Mouse (Mus musculus) neural tube, embryonic 15.5 days (tissue): ENCODE measurements at regions not wholly inside any gene's neighbourhood (a gene's known extent, or its start where the extent isn't known, plus 50 kb on each side); places are given as distances from the start of the nearest gene placed in this dataset.

ENCODE experiments used
- ATAC-seq: fragments of 200-750 bp; cut with Nextera tagmentation; 2 replicates; pipeline ENCODE4 v1.8.0; 2017; ENCODE audit warnings: mild to moderate bottlenecking, moderate TSS enrichment, moderate library complexity; ENCODE audit not compliant: low FRiP score
- H3K27ac ChIP-seq: fragments of 300-500 bp; sonication (generic); replicated peaks from 2 replicates; pipeline ENCODE4 v1.5.1; 2015; ENCODE audit warnings: mild to moderate bottlenecking, inconsistent platforms
- H3K27me3 ChIP-seq: fragments of 300-500 bp; sonication (generic); replicated peaks from 2 replicates; pipeline ENCODE4 v1.6.1; 2015; ENCODE audit warnings: inconsistent platforms
- H3K36me3 ChIP-seq: fragments of 300-500 bp; sonication (generic); 2 replicates; pipeline ENCODE4 v1.6.1; 2015; ENCODE audit warnings: inconsistent platforms
- H3K4me1 ChIP-seq: fragments of 300-500 bp; sonication (generic); 2 replicates; pipeline ENCODE4 v1.6.1; 2015; ENCODE audit warnings: inconsistent platforms
- H3K4me2 ChIP-seq: fragments of 300-500 bp; sonication (generic); 2 replicates; pipeline ENCODE4 v1.6.1; 2015; ENCODE audit warnings: inconsistent platforms, mild to moderate bottlenecking, moderate library complexity
- H3K4me3 ChIP-seq: fragments of 300-500 bp; sonication (generic); replicated peaks from 2 replicates; pipeline ENCODE4 v1.5.1; 2015; ENCODE audit warnings: mild to moderate bottlenecking, inconsistent platforms
- H3K9ac ChIP-seq: fragments of 300-500 bp; sonication (generic); replicated peaks from 2 replicates; pipeline ENCODE4 v1.6.1; 2015; ENCODE audit warnings: mild to moderate bottlenecking, inconsistent platforms
- H3K9me3 ChIP-seq: fragments of 300-500 bp; sonication (generic); replicated peaks from 2 replicates; pipeline ENCODE4 v1.6.1; 2016; ENCODE audit warnings: inconsistent platforms
- WGBS: fragments of 180-500 bp; shearing (Covaris S2); methylation state at CpG from one replicate; pipeline ENCODE4 v1.1.7; 2015; ENCODE audit warnings: mixed read lengths; 5-methylcytosine and 5-hydroxymethylcytosine counted together

DNA sequence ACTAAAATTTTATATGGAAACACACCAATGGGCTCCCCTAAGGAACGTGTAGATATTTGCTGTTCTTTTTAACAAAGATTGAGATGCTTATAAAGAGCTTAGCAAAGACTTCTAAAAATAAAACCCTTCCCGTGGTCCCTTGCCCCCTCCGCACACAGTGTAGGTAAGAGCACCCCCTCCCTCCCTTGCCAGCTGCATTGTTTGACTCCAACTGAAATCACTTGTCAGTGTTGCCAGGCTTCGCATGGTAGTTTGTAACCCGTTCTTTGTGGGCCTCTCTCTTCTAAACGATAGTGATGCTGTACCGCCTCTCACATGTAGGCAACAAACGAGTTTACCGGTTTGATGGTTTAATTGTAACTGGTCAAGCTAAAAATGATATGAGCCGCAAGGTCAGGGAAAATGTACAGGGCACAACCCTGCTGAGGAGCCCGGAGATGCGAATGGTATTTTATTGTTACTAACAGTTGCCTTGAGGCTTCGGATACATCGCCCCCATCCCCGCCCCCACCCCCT is 246.0 kb downstream of the Ttll7 start:
- no peaks in the 10 kb centered on the region for H3K9me3 ChIP-seq
- H3K4me1 ChIP-seq, result peaks cover 53% of the 10 kb centered on the region
- peak overlapping the region; percentile 67 for H3K27ac ChIP-seq
- 9% methylated on average over 15 of the region's 15 CpGs for WGBS
- no peak overlapping the region; the same call in 1 of the 2 replicates for H3K4me3 ChIP-seq
- H3K27me3 ChIP-seq, result no peaks in the 10 kb centered on the region
- ATAC-seq, result peak; percentile 65
- H3K36me3 ChIP-seq, result no peaks in the 10 kb centered on the region
- H3K4me2 ChIP-seq, result peak overlapping the region; percentile 51
- H3K9ac ChIP-seq, result peak overlapping the region; percentile 3; the same call in 1 of the 2 replicates

DNA sequence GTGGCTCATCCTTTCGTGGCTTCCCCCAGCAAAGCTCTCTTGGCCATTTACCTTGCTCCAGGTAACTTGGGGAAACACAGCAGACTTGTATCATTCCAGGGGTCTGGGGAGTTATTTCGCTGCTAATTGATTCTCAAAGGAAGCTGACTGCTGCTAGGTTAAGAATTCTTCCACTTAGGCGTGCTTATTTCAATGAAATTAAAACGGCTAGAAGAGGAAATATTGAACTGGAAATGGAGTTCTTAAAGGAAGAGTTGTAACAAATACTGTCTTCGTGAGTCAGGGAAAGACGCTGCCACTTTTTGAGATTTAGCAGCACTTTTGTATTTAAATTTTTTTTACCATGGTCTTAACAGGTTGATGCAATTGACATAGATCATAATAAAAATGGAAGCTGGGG is 246.4 kb downstream of the Ttll7 start:
- Histone ChIP-seq H3K9me3 (no peaks in the 10 kb centered on the region), H3K9ac (peak overlapping the region; percentile 3; the same call in 1 of the 2 replicates), H3K4me1 (peaks cover 58% of the 10 kb centered on the region), H3K36me3 (no peaks in the 10 kb centered on the region), H3K27ac (peak overlapping the region; percentile 67), H3K4me2 (peak overlapping the region; percentile 51), H3K4me3 (no peak overlapping the region; the same call in 1 of the 2 replicates), H3K27me3 (no peaks in the 10 kb centered on the region)
- ATAC-seq, result no peak
- 14% methylated on average over 6 of the region's 6 CpGs for WGBS

DNA sequence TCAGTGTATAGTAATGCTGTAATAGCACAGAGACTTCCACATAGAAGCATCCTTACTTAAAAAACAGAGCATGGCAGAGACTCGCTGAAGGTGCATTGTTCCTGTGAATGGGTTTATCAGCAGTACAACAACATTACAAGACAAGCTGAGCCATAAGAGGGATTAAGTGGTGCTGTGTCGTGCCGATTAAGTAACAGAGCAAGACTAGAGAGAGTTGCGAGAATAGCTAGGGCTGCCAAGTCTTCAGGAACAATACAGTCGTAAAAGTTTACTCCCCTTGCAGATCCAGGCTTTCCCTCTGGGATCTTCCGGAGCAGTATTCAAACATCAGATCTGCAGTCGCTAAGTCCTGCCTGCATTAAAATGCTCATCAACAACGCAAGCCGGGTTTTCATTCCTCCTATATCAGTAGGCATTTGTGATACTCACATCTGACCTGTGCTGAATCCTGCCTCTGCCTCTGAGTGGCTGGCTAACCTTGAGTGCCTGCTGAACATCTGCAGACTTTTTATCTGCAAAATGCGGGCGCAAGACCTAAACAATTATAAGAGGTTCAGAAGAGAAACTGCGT is 247.1 kb downstream of the Ttll7 start:
- Histone ChIP-seq H3K9ac (no peak overlapping the region), H3K36me3 (no peaks in the 10 kb centered on the region), H3K4me1 (peaks cover 59% of the 10 kb centered on the region), H3K9me3 (no peaks in the 10 kb centered on the region), H3K4me3 (no peak overlapping the region; the same call in 1 of the 2 replicates), H3K4me2 (peak overlapping the region; percentile 38), H3K27ac (peak overlapping the region; percentile 67), H3K27me3 (no peaks in the 10 kb centered on the region)
- ATAC-seq, result no peak
- 21% methylated on average over 12 of the region's 12 CpGs for WGBS

DNA sequence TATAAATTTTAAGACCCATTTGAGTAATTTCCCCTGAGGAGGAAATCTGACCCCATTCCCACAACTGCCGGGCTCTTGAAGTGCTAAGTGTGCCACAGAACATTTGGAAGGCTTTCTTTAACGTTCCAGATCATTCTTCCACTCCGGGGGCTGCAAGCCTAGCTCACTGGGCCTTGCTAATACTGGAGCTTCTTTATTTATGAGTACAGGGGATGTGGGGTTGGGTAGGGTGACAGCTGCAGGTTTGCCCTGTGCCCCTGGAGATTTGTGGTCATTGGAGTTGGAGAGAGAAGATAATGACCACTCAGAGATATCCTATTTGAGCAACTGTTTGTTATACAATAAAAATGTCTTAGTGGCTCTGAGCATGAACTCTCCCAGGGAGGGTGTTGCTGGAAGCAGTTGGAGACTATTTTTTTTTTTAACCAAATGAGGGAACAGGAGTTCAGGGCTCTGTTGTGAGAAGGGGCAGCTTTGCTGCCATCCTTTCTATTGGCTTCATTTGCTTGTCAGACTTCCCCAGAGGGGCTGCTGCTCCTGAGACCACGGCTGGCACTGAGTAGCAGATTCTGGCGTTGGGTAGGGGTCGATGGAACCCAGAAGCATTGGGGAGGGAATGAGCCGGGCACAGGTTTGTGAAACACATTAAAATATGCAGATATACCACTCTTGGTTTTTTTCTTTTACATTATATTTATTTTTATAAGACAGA is 249.0 kb downstream of the Ttll7 start:
- peaks cover 59% of the 10 kb centered on the region for H3K4me1 ChIP-seq
- H3K36me3 ChIP-seq, result no peaks in the 10 kb centered on the region
- 10% methylated on average over 7 of the region's 7 CpGs for WGBS
- peak overlapping the region; percentile 51 for H3K27ac ChIP-seq
- H3K9me3 ChIP-seq, result no peaks in the 10 kb centered on the region
- no peak overlapping the region for H3K9ac ChIP-seq
- ATAC-seq, result no peak
- no peak overlapping the region for H3K4me2 ChIP-seq
- no peak overlapping the region for H3K4me3 ChIP-seq
- no peaks in the 10 kb centered on the region for H3K27me3 ChIP-seq

DNA sequence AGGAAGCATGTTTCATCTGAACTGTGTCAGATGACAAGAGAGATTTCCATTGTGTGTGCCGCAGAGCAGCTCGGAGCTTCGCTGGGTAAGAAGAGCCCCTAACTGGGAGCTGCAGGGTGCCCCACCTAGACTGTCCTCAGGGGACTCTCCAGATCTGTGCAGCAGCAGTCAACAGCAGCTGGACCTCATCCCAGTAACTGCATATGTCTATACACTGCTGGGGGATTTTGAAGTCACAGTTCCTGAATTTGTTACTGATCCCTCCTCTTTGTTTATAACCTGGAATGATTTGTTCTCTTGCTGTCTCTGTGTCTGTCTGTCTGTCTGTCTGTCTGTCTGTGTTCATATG is 249.6 kb downstream of the Ttll7 start:
- Histone ChIP-seq H3K27me3 (no peaks in the 10 kb centered on the region), H3K4me2 (no peak overlapping the region), H3K36me3 (no peaks in the 10 kb centered on the region), H3K9me3 (no peaks in the 10 kb centered on the region), H3K27ac (peak overlapping the region; percentile 51), H3K4me1 (peaks cover 59% of the 10 kb centered on the region), H3K9ac (no peak overlapping the region), H3K4me3 (no peak overlapping the region)
- ATAC-seq, result no peak
- 10% methylated on average over 3 of the region's 3 CpGs for WGBS

DNA sequence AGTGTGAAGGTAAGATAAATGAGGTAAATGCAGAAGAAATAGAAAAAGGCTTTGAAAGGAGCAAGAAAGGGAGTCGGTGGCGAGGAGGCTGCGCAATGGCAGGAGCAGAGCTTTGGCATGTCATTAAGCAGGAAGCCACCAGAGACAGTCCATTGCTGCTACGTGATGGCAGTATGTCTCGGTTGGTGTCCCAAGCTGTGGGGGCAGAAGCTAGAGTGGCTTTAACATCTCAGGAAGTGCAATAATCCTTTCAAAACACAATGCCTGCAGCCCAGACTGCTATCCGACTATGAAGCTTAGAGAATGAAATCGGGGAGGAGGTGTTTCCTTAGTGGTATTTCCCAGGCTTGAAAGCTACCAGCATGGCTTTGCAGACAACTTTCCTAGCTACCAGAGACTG is 251.3 kb downstream of the Ttll7 start:
- H3K27ac ChIP-seq, result peak overlapping the region; percentile 77
- H3K4me2 ChIP-seq, result peak overlapping the region; percentile 33
- H3K4me3 ChIP-seq, result no peak overlapping the region
- no peaks in the 10 kb centered on the region for H3K36me3 ChIP-seq
- H3K9me3 ChIP-seq, result no peaks in the 10 kb centered on the region
- peak; percentile 25 for ATAC-seq
- no peak overlapping the region for H3K9ac ChIP-seq
- H3K27me3 ChIP-seq, result no peaks in the 10 kb centered on the region
- H3K4me1 ChIP-seq, result peaks cover 49% of the 10 kb centered on the region
- WGBS, result 16% methylated on average over 7 of the region's 7 CpGs

DNA sequence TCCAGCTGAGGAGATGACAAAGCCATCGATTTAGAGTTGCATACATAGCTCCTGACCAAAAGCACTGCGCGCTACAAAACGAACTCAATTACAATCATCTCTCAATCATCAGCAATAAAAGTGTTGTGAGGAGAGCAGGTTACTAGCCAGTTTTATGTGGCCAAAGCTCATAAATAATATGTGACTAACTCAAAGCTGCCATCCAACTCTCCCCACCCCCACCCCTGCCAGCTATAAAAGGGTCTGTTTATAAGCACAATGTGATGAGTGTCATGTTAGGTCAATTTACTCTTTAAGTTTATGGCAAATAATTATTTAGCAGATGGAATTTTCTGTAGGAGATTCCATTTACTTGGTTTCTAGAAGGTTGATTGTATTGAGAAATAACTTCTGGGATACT is 265.4 kb downstream of the Ttll7 start:
- Histone ChIP-seq H3K9me3 (no peaks in the 10 kb centered on the region), H3K4me1 (no peaks in the 10 kb centered on the region), H3K9ac (no peak overlapping the region), H3K27me3 (no peaks in the 10 kb centered on the region), H3K4me2 (no peak overlapping the region), H3K27ac (no peak overlapping the region), H3K36me3 (no peaks in the 10 kb centered on the region), H3K4me3 (no peak overlapping the region)
- no peak for ATAC-seq
- 64% methylated on average over 4 of the region's 4 CpGs for WGBS

DNA sequence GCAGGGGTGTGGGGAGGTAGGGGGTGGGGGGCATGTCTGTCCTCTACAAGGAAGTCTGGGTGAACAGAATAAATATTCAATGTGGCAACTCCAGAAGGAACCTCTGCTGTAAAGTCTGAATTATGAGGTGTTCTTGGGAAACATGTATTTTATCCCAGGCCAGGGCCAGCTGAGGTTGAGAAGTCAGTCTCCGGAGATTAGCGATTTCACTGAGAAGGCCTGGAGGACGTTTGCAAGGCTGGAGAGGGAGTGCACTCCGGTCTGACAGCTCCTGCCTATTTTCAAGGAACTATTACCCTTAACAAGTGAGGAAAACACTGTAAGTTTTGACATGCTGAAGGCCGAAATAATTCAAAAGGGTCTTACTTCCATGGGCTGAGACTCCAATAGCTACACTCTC is 265.9 kb downstream of the Ttll7 start:
- no peaks in the 10 kb centered on the region for H3K36me3 ChIP-seq
- no peak overlapping the region for H3K9ac ChIP-seq
- no peak for ATAC-seq
- no peak overlapping the region for H3K4me2 ChIP-seq
- no peaks in the 10 kb centered on the region for H3K4me1 ChIP-seq
- no peaks in the 10 kb centered on the region for H3K9me3 ChIP-seq
- no peaks in the 10 kb centered on the region for H3K27me3 ChIP-seq
- H3K4me3 ChIP-seq, result no peak overlapping the region
- WGBS, result 77% methylated on average over 5 of the region's 5 CpGs
- no peak overlapping the region for H3K27ac ChIP-seq

DNA sequence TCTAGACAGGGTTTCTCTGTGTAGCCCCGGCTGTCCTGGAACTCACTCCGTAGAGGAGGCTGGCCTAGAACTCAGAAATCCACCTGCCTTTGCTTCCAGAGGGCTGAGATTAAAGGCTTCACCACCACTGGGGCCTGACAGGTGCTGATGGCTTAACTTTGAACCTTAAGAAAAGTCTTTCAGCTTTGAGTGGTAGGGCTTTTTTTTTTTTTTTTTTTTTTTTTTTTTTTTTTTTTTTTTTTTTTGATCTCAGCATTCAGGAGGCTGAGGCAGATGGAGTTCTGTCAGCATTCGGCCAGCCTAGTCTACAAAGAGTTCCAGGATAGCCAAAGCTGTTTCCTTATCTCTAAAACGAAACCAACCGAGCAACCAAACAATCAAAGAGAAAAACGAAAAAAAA is 266.5 kb downstream of the Ttll7 start:
- WGBS, result 95% methylated on average over 6 of the region's 6 CpGs
- no peak for ATAC-seq
- no peak overlapping the region for H3K4me2 ChIP-seq
- no peaks in the 10 kb centered on the region for H3K27me3 ChIP-seq
- no peaks in the 10 kb centered on the region for H3K9me3 ChIP-seq
- no peak overlapping the region for H3K9ac ChIP-seq
- no peak overlapping the region for H3K4me3 ChIP-seq
- H3K36me3 ChIP-seq, result no peaks in the 10 kb centered on the region
- no peaks in the 10 kb centered on the region for H3K4me1 ChIP-seq
- no peak overlapping the region for H3K27ac ChIP-seq

DNA sequence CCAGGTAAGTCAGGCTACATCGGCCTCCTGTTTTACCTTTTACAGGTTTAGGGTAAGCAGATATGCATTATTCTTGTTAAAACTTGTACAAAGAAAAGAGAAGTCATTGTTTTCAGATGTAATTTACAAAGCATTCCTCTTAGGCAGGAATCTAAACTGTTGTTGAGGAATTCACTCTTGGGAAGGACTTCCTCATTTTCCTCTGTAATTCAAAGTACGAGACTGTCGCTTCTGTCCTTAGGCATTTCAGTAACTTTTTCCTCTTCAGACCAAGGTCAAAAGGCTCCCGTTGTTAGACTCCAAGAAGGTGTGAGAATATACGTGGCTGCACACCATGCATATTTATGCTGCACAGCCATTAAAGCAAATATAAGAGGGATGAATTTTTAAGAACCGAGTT is 269.7 kb downstream of the Ttll7 start:
- Histone ChIP-seq H3K4me2 (no peak overlapping the region), H3K27ac (no peak overlapping the region), H3K27me3 (no peaks in the 10 kb centered on the region), H3K36me3 (no peaks in the 10 kb centered on the region), H3K9ac (no peak overlapping the region), H3K4me3 (no peak overlapping the region), H3K9me3 (no peaks in the 10 kb centered on the region), H3K4me1 (no peaks in the 10 kb centered on the region)
- 83% methylated on average over 6 of the region's 6 CpGs for WGBS
- ATAC-seq, result no peak

DNA sequence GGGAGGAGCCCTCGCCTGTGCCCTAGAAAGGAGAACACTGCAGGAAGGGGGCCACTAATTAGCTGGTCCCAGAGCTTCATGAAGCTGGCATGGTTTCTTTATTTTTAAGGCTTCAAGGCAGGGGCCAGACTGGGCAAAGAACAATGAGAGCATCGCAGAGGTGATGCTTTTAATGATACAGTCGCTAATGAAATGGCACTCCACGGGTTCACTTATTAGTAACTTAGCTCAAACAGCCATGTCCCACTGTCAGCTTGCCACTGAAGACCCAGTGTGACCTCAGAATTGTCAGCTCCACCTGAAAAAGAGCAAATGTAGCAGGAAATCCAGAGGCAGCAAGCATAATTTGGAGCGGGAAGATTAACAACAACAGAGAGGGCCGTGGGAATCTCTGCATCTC is 275.6 kb downstream of the Ttll7 start:
- no peak overlapping the region for H3K4me3 ChIP-seq
- no peaks in the 10 kb centered on the region for H3K4me1 ChIP-seq
- H3K27me3 ChIP-seq, result no peaks in the 10 kb centered on the region
- no peak overlapping the region for H3K4me2 ChIP-seq
- no peak overlapping the region for H3K27ac ChIP-seq
- WGBS, result 71% methylated on average over 6 of the region's 6 CpGs
- no peaks in the 10 kb centered on the region for H3K36me3 ChIP-seq
- H3K9ac ChIP-seq, result no peak overlapping the region
- ATAC-seq, result no peak
- no peaks in the 10 kb centered on the region for H3K9me3 ChIP-seq

DNA sequence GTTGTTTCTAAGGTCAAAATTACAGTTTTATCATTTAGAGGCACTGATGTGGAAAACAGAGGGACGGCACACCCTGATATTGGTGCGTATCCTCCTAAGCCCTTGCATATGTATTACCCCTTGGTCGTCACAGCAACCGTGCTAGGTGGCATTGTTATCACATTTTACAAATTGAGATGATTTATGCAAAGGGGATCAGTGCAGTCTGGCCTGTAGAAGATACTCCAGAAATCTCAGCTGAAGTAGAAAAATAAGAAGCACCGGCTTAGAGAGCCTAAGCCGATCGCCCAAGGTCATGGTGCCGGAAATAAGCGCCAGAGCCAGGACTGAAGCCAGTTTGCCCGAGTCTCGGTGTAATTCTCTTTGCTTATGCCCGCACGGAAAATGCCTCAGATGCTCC is 280.7 kb downstream of the Ttll7 start:
- no peak overlapping the region for H3K27ac ChIP-seq
- 74% methylated on average over 13 of the region's 13 CpGs for WGBS

More for the DNA sequence above, 280.7 kb downstream of the Ttll7 start:
- Histone ChIP-seq H3K4me3 (no peak overlapping the region), H3K4me2 (no peak overlapping the region), H3K9ac (no peak overlapping the region), H3K4me1 (no peaks in the 10 kb centered on the region), H3K9me3 (no peaks in the 10 kb centered on the region), H3K36me3 (no peaks in the 10 kb centered on the region), H3K27me3 (no peaks in the 10 kb centered on the region)
- no peak for ATAC-seq
